Mouse (Mus musculus) embryonic fibroblast, embryonic 13.5 days (primary cell): Measurements from ENCODE around the gene Tmsb4x.

ENCODE experiments used
- CTCF ChIP-seq: IDR thresholded peaks from 2 replicates; pipeline ENCODE4 v1.5.1; 2011; ENCODE audit warnings: mild to moderate bottlenecking, control low read depth, low read length, moderate library complexity, borderline replicate concordance; ENCODE audit not compliant: insufficient read depth
- POLR2A ChIP-seq: IDR thresholded peaks from 2 replicates; pipeline ENCODE4 v1.6.1; 2011; ENCODE audit warnings: low read depth, mild to moderate bottlenecking, control low read depth, low read length, moderate library complexity

DNA sequence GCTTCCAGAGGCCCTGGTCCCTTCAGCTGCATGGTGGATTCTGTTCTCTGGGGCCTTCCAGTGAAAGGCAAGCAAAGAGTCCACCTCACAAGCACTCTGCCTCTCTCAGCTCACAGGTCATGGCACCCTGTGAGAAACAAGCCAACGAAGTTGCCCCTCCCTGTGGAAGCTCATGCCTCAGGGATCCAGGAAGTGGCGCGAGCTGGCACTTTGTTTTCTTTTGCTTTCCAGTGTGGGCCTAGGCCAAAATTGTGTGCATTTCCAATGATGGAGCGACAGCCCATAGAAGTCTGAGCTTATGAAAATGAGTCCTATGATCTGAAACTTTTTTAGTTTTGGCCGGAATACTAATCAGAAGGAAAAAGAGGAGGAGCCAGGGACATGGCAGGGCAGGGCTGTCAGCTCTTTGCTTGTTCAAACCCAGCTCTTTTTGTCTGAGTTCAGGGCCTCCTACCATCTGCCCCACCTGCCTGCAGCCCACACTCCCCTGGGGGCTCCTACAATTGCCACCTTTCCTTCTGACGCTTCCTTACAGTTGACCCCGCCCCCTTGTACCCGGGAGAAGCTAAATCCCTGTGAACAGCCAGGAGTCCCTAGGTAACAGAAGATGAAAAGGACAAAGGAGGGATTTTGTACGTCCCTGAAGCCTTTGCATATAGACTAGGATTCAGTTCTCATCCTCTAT is 2.9 kb upstream of the Tmsb4x start:
- TF ChIP-seq POLR2A: no peak
- TF ChIP-seq CTCF: no peak
